Mouse (Mus musculus) thymus, postnatal 25 days (tissue): ENCODE measurements around the gene Ptgs1.

Source experiments
- DNase-seq: peaks from one replicate; pipeline ENCODE4 v3.0.0; 2022

The Ptgs1 gene

GRCm38 (mm10) chr2:36252505-36252904 lies 22.3 kb downstream of the Ptgs1 start:
- DNase-seq = no peak

GRCm38 (mm10) chr2:36254445-36254844 lies 24.2 kb downstream of the Ptgs1 start:
- DNase-seq = no peak

GRCm38 (mm10) chr2:36256931-36257330 lies 26.7 kb downstream of the Ptgs1 start:
- no peak for DNase-seq

GRCm38 (mm10) chr2:36259382-36259781 lies 29.2 kb downstream of the Ptgs1 start:
- no peak for DNase-seq

GRCm38 (mm10) chr2:36259798-36260540 lies 29.7 kb downstream of the Ptgs1 start:
- DNase-seq = no peak

- no peak for DNase-seq
Measured at GRCm38 (mm10) chr2:36262025-36262424, 31.8 kb downstream of the Ptgs1 start.

GRCm38 (mm10) chr2:36269458-36269857 lies 39.2 kb downstream of the Ptgs1 start:
- no peak for DNase-seq

- DNase-seq = no peak
Measured at GRCm38 (mm10) chr2:36270186-36270585, 40.0 kb downstream of the Ptgs1 start.

- DNase-seq = no peak
Measured at GRCm38 (mm10) chr2:36271085-36271484, 40.9 kb downstream of the Ptgs1 start.

GRCm38 (mm10) chr2:36272288-36272950 lies 42.2 kb downstream of the Ptgs1 start:
- no peak for DNase-seq

GRCm38 (mm10) chr2:36276454-36276853 lies 46.2 kb downstream of the Ptgs1 start:
- peak; percentile 6 for DNase-seq

GRCm38 (mm10) chr2:36278760-36279159 lies 48.5 kb downstream of the Ptgs1 start:
- DNase-seq = no peak

- no peak for DNase-seq
Measured at GRCm38 (mm10) chr2:36281138-36281537, 50.9 kb downstream of the Ptgs1 start.

- no peak for DNase-seq
Measured at GRCm38 (mm10) chr2:36282301-36282700, 52.1 kb downstream of the Ptgs1 start.
